Mouse (Mus musculus): ENCODE data around the gene Mrps12. TPM values are rescaled to one million over a fixed set of nuclear protein-coding genes. Genes with fewer than 3 reads are reported as not detected.
"Not testable (repeated sequence)": the region's sequence is repeated elsewhere in the genome, so short reads cannot be mapped to it uniquely, and the experiment has no call there.

Gene Mrps12
- polyA plus RNA-seq, 1 experiment from 2014 or later: 112 TPM

- Histone ChIP-seq H3K4me1 (replicated peaks) (peaks cover 10% of the 10 kb centered on the region; the same call in 1 of the 2 replicates), H3K4me3 (replicated peaks) (no peak overlapping the region), H3K9me3 (no peaks in the 10 kb centered on the region), H3K36me3 (no peaks in the 10 kb centered on the region), H3K27me3 (0 out of 2 replicates have a peak, but pooled peaks cover 4% of the 10 kb centered on the region), H3K4me2 (replicated peaks) (no peak overlapping the region), H3K9ac (replicated peaks) (no peak overlapping the region), H3K27ac (no peak overlapping the region)
- WGBS: 81% methylated on average over 3 of the region's 3 CpGs
- no peak for ATAC-seq
Measured at GRCm38 (mm10) chr7:28720753-28721537, 20.7 kb downstream of the Mrps12 start.

GRCm38 (mm10) chr7:28719650-28720049, 22.0 kb downstream of the Mrps12 start:
- H3K27ac ChIP-seq: no peak overlapping the region
- no peak overlapping the region for H3K4me2 ChIP-seq (replicated peaks)
- WGBS: 90% methylated on average over 2 of the region's 2 CpGs
- no peak overlapping the region for H3K9ac ChIP-seq (replicated peaks)
- 0 out of 2 replicates have a peak, but pooled peaks cover 9% of the 10 kb centered on the region for H3K27me3 ChIP-seq
- no peak for ATAC-seq
- no peaks in the 10 kb centered on the region for H3K9me3 ChIP-seq
- H3K4me1 ChIP-seq (replicated peaks): peaks cover 10% of the 10 kb centered on the region; the same call in 1 of the 2 replicates
- H3K4me3 ChIP-seq (replicated peaks): no peak overlapping the region
- no peaks in the 10 kb centered on the region for H3K36me3 ChIP-seq

GRCm38 (mm10) chr7:28719159-28719558, 22.5 kb downstream of the Mrps12 start:
- WGBS: 73% methylated on average over 4 of the region's 4 CpGs
- Histone ChIP-seq H3K27me3 (0 out of 2 replicates have a peak, but pooled peaks cover 9% of the 10 kb centered on the region), H3K4me3 (replicated peaks) (no peak overlapping the region), H3K36me3 (no peaks in the 10 kb centered on the region), H3K9ac (replicated peaks) (no peak overlapping the region), H3K4me1 (replicated peaks) (peaks cover 10% of the 10 kb centered on the region; the same call in 1 of the 2 replicates), H3K9me3 (no peaks in the 10 kb centered on the region), H3K27ac (no peak overlapping the region), H3K4me2 (replicated peaks) (no peak overlapping the region)
- ATAC-seq: no peak

DNA sequence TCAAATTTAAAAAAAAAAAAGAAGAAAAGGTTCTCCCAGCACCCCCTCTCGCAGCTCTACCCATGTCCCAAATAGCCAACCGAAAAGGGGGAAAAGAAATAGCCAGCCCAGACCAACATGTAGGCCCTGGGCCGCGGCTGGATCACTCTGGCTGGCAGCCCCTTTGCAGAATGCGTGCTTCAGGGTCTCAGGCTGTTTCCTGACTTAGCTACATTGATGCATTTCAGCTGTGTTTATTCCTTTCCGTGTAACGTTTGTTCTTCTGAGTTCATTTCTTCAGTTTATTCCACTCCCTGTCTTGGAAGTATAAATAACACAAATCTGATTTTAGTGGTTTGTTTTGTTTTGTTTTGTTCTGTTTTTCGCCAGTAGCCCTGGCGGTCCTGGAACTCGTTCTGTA, 23.9 kb downstream of the Mrps12 start:
- Histone ChIP-seq H3K4me3 (replicated peaks) (no peak overlapping the region), H3K27ac (no peak overlapping the region), H3K4me2 (replicated peaks) (no peak overlapping the region), H3K9ac (replicated peaks) (no peak overlapping the region), H3K36me3 (no peaks in the 10 kb centered on the region), H3K4me1 (replicated peaks) (peaks cover 10% of the 10 kb centered on the region; the same call in 1 of the 2 replicates), H3K9me3 (no peaks in the 10 kb centered on the region), H3K27me3 (0 out of 2 replicates have a peak, but pooled peaks cover 9% of the 10 kb centered on the region)
- WGBS: 89% methylated on average over 10 of the region's 10 CpGs
- no peak for ATAC-seq

- peak; percentile 88 for ATAC-seq
- peaks cover 10% of the 10 kb centered on the region; the same call in 1 of the 2 replicates for H3K4me1 ChIP-seq (replicated peaks)
- 3% methylated on average over 35 of the region's 36 CpGs for WGBS
- H3K9ac ChIP-seq (replicated peaks): peak within 1 kb of the TSS; percentile 63
- H3K9me3 ChIP-seq: no peaks in the 10 kb centered on the region
- no peak within 1 kb of the TSS for H3K27ac ChIP-seq
- peak within 1 kb of the TSS; percentile 67 for H3K4me2 ChIP-seq (replicated peaks)
- no peaks in the 10 kb centered on the region for H3K36me3 ChIP-seq
- H3K4me3 ChIP-seq (replicated peaks): peak within 1 kb of the TSS; percentile 43
- 0 out of 2 replicates have a peak, but pooled peaks cover 9% of the 10 kb centered on the region for H3K27me3 ChIP-seq
Measured at GRCm38 (mm10) chr7:28716590-28717281, 24.9 kb downstream of the Mrps12 start, which contains the start of gene Fbxo17. Gene Fbxo17 (plus strand): TSS chr7:28716804.

- no peak overlapping the region for H3K4me3 ChIP-seq (replicated peaks)
- 0 out of 2 replicates have a peak, but pooled peaks cover 9% of the 10 kb centered on the region for H3K27me3 ChIP-seq
- H3K4me2 ChIP-seq (replicated peaks): no peak overlapping the region
- no peak for ATAC-seq
- peaks cover 10% of the 10 kb centered on the region; the same call in 1 of the 2 replicates for H3K4me1 ChIP-seq (replicated peaks)
- no peak overlapping the region for H3K27ac ChIP-seq
- no peak overlapping the region for H3K9ac ChIP-seq (replicated peaks)
- no peaks in the 10 kb centered on the region for H3K9me3 ChIP-seq
- 96% methylated on average over 2 of the region's 2 CpGs for WGBS
- H3K36me3 ChIP-seq: no peaks in the 10 kb centered on the region
Measured at GRCm38 (mm10) chr7:28715598-28715997, 26.0 kb downstream of the Mrps12 start.

DNA sequence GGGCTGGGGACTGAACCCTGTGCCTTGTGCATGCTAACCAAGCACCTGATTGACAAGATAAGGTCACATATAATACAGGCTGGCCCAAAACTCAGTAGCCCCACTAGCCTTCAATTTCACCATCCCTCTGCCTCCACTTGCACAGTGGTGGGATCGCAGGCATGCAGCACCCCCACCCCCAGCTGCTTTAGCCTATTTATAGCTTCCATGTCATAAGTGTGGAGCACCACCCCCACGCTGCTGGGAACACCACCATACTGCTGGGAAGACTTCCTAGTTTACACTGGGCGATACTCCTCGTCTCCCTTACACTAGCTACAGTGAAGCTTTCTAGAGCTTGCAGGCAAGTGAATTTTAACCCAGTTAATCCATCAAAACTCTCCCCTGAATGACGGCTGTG, 27.0 kb downstream of the Mrps12 start:
- Histone ChIP-seq H3K4me1 (replicated peaks) (peaks cover 10% of the 10 kb centered on the region; the same call in 1 of the 2 replicates), H3K9ac (replicated peaks) (no peak overlapping the region), H3K9me3 (no peaks in the 10 kb centered on the region), H3K4me2 (replicated peaks) (no peak overlapping the region), H3K27me3 (0 out of 2 replicates have a peak, but pooled peaks cover 9% of the 10 kb centered on the region), H3K4me3 (replicated peaks) (no peak overlapping the region), H3K36me3 (no peaks in the 10 kb centered on the region), H3K27ac (no peak overlapping the region)
- no peak for ATAC-seq
- 85% methylated on average over 5 of the region's 5 CpGs for WGBS

GRCm38 (mm10) chr7:28710962-28711361, 30.7 kb downstream of the Mrps12 start:
- no peak overlapping the region for H3K4me3 ChIP-seq (replicated peaks)
- WGBS: 69% methylated on average over 3 of the region's 3 CpGs
- H3K4me2 ChIP-seq (replicated peaks): no peak overlapping the region
- H3K9ac ChIP-seq (replicated peaks): no peak overlapping the region
- no peaks in the 10 kb centered on the region for H3K36me3 ChIP-seq
- no peak overlapping the region for H3K27ac ChIP-seq
- H3K4me1 ChIP-seq (replicated peaks): 0 out of 2 replicates have a peak, but pooled peaks cover under 1% of the 10 kb centered on the region
- H3K9me3 ChIP-seq: no peaks in the 10 kb centered on the region
- H3K27me3 ChIP-seq: 0 out of 2 replicates have a peak, but pooled peaks cover 5% of the 10 kb centered on the region
- ATAC-seq: no peak

GRCm38 (mm10) chr7:28709454-28709853, 32.2 kb downstream of the Mrps12 start:
- no peaks in the 10 kb centered on the region for H3K4me1 ChIP-seq (replicated peaks)
- no peak overlapping the region for H3K4me2 ChIP-seq (replicated peaks)
- H3K27ac ChIP-seq: no peak overlapping the region
- no peak overlapping the region for H3K4me3 ChIP-seq (replicated peaks)
- no peak for ATAC-seq
- no peaks in the 10 kb centered on the region for H3K9me3 ChIP-seq
- no peaks in the 10 kb centered on the region for H3K27me3 ChIP-seq
- no peaks in the 10 kb centered on the region for H3K36me3 ChIP-seq
- H3K9ac ChIP-seq (replicated peaks): no peak overlapping the region

DNA sequence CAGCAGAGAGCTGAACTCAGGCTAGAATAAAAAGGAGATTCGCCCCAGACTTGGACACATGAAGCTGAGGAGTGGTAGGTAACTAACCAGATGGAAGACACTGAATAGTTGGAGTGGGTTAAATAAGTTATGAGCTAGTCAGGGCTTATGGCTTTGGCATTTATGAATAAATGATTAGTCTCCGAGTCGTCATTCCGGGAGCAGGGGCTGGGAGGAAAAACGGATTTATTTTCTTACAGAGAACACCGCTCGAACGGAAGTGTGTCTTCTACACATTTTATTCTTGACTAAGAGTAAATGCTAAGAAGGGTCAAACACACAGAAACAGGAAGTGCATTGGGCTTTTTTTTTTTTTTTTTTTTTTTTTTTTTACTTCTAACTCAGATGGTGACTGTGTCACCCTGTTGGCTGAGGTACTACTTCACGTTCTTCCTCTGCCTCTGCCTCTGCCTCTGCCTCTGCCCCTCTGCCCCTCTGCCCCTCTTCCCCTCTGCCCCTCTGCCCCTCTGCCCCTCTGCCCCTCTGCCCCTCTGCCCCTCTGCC, 38.9 kb downstream of the Mrps12 start:
- Histone ChIP-seq H3K9me3 (peaks cover 8% of the 10 kb centered on the region), H3K4me2 (replicated peaks) (no peak overlapping the region), H3K27me3 (no peaks in the 10 kb centered on the region), H3K4me3 (replicated peaks) (no peak overlapping the region), H3K9ac (replicated peaks) (no peak overlapping the region), H3K36me3 (no peaks in the 10 kb centered on the region), H3K4me1 (replicated peaks) (no peaks in the 10 kb centered on the region), H3K27ac (no peak overlapping the region)
- 70% methylated on average over 9 of the region's 9 CpGs for WGBS
- no peak for ATAC-seq

DNA sequence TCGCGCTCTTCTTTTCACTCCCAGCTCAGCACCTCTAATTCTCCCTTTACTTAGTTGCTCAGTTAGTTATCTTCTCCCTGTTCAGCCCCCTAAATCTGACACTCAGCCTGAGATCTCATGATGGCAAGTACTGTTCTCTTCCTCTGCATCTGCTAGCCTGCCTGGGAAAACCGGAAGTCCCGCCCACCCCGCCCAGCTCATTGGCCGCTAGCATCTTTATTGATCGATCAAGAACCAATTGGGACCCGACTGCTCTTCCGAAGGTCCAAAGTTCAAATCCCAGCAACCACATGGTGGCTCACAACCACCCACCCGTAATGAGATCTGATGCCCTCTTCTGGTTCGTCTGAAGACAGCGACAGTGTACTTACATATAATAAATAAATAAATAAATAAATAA, 40.3 kb downstream of the Mrps12 start:
- not testable (repeated sequence) for H3K9ac ChIP-seq (replicated peaks); H3K36me3 ChIP-seq; H3K27me3 ChIP-seq; H3K27ac ChIP-seq; H3K4me1 ChIP-seq (replicated peaks); H3K4me3 ChIP-seq (replicated peaks); H3K4me2 ChIP-seq (replicated peaks); ATAC-seq; H3K9me3 ChIP-seq
- 96% methylated on average over 12 of the region's 12 CpGs for WGBS

DNA sequence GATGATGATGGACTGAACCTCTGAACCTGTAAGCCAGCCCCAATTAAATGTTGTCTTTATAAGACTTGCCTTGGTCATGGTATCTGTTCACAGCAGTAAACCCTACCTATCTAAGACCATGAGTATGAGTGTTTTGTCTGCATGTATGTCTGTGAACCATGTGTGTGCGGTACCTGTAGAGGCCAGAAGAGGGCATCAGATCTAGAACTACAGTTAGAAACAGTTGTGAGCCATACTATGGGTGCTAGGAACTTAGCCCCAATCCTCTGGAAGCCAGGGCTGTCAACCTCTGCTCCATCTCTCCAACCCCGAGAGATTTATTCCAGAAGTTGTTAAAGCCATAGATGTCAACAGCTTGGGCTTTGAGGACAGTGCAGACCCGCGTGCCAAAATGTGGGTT, 41.4 kb downstream of the Mrps12 start:
- WGBS: 97% methylated on average over 4 of the region's 4 CpGs
- peaks cover 8% of the 10 kb centered on the region for H3K9me3 ChIP-seq
- no peaks in the 10 kb centered on the region for H3K4me1 ChIP-seq (replicated peaks)
- H3K4me2 ChIP-seq (replicated peaks): no peak overlapping the region
- no peaks in the 10 kb centered on the region for H3K36me3 ChIP-seq
- H3K9ac ChIP-seq (replicated peaks): no peak overlapping the region
- no peak for ATAC-seq
- H3K27me3 ChIP-seq: no peaks in the 10 kb centered on the region
- H3K27ac ChIP-seq: no peak overlapping the region
- no peak overlapping the region for H3K4me3 ChIP-seq (replicated peaks)
